Mouse (Mus musculus) small intestine, adult 2 months (tissue): Measurements from ENCODE around the gene C1qtnf7.

Experiments
- CTCF ChIP-seq: fragments of 200-500 bp; IDR thresholded peaks from 2 replicates; pipeline ENCODE4 v1.5.1; 2012; ENCODE audit warnings: low read depth, mild to moderate bottlenecking, control low read depth, inconsistent platforms, low read length, moderate library complexity, mixed read lengths; ENCODE audit not compliant: insufficient replicate concordance, insufficient read length; ENCODE audit errors: extremely low read depth
- POLR2A ChIP-seq: fragments of 200-500 bp; IDR thresholded peaks from 2 replicates; pipeline ENCODE4 v1.6.1; 2012; ENCODE audit warnings: low read depth, mild to moderate bottlenecking, control low read depth, inconsistent platforms, low read length, moderate library complexity

DNA sequence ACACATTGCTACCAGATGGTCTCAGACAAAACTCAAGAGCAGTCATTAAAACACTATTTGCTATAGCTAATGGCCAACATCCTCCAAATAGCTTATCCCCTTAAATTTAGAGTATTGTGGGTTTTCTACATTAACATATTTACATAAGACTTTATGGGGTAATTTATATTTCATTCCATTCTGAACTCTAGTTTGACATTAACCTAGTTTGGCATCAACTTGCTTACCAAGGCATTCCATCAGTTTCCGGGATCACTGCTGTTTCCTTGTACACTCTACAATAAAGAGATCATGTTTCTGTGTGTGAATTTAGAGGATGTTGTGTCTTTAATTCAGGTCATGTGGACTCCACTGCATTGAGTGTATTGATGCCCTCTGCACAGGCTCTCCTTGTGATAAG is 7.5 kb downstream of the C1qtnf7 start:
- no peak for TF ChIP-seq POLR2A
- TF ChIP-seq CTCF: no peak
